Comparison of ENCODE assay signal across 15 mouse cellular contexts in genomic region chr5:90507411-90507949, GRCm38 (mm10). TPM values are rescaled to one million over a fixed set of nuclear protein-coding genes. Genes with fewer than 3 reads are reported as not detected.
DNase-seq lines count a peak whose midpoint lies in the region; ATAC-seq lines count a peak whose summit lies in the region.
"Had no signal": no experiment of that assay in that cellular context is flagged by ENCODE, and none has a peak within 500 bp of the region (broad histone marks: within the 10 kb centered on the region; RNA-seq: fewer than 3 reads in every experiment).

No protein-coding gene starts in this region.

- no peaks in the 10 kb centered on the region for H3K9me3 ChIP-seq in hindbrain, embryonic 16.5 days (ENCODE audit: control insufficient read depth, low read length)

- no peaks in the 10 kb centered on the region for H3K36me3 ChIP-seq in hindbrain, embryonic 16.5 days (ENCODE audit: control insufficient read depth, insufficient read depth, low read length)

- H3K27ac ChIP-seq in hindbrain, embryonic 16.5 days (ENCODE audit: low read depth, low read length) = peak overlapping the region; percentile 30; the same call in 1 of the 2 replicates

- H3K4me1 ChIP-seq in hindbrain, embryonic 16.5 days (ENCODE audit: control insufficient read depth, insufficient read depth, low read depth, low read length) = no peaks in the 10 kb centered on the region

- H3K9ac ChIP-seq in hindbrain, embryonic 16.5 days (ENCODE audit: low read depth, low read length) = no peak overlapping the region; the same call in 1 of the 2 replicates

- 40% methylated on average over 13 of the region's 13 CpGs for WGBS in hindbrain, embryonic 16.5 days

- DNase-seq in embryo, embryonic 11 days = peak; percentile 4
- DNase-seq in embryo, embryonic 10 days (ENCODE audit: low spot score) = no peak
- DNase-seq in kidney, postnatal 14 days = peak; percentile 13
- no peak for DNase-seq in kidney, adult 8-10 months
- DNase-seq in retina, embryonic 14.5 days (ENCODE audit: low spot score) = peak; percentile 68
- no peak for DNase-seq in heart, postnatal 36 days
- DNase-seq in layer of hippocampus, adult 9-11 months = no peak
- DNase-seq: adrenal gland, adult 8-10 months; gastrocnemius, postnatal 14 days; lung, postnatal 14 days; spleen, adult 18-20 months had no signal

- intact Hi-C loops in heart, postnatal 36 days (cut with DNase I) = no loop called here

- ATAC-seq in hindbrain, embryonic 16.5 days = peak; percentile 85

- peak overlapping the region; percentile 2; the same call in 1 of the 2 replicates for H3K4me2 ChIP-seq in hindbrain, embryonic 16.5 days (ENCODE audit: low read length)

- H3K4me3 ChIP-seq in hindbrain, embryonic 16.5 days (ENCODE audit: low read length) = no peak overlapping the region

- no peaks in the 10 kb centered on the region for H3K27me3 ChIP-seq in hindbrain, embryonic 16.5 days (replicated peaks; ENCODE audit: control insufficient read depth, insufficient read depth, low read length)

RNA-seq across cellular contexts. Expression of gene Afm, which starts 11.3 kb away (rescaled TPM):
- not detected in 2 replicates for polyA plus RNA-seq in hindbrain, embryonic 16.5 days (2015; fragmentation: Nextera tagmentation; extraction: Ambion mirVana)
- not detected for total RNA-seq in heart, postnatal 36 days (2021)
- total RNA-seq: gastrocnemius, postnatal 14 days; left cerebral cortex, adult 18-20 months had no signal
- polyA plus RNA-seq: cortical plate, adult 2 months; heart, embryonic 14.5 days had no signal

RNA-seq across cellular contexts. Expression of gene Afp, which starts 16.9 kb away (rescaled TPM):
- polyA plus RNA-seq in hindbrain, embryonic 16.5 days (2015; fragmentation: Nextera tagmentation; extraction: Ambion mirVana) = 0.50 and 0.74 TPM in 2 replicates
- not detected for total RNA-seq in heart, postnatal 36 days (2021)
- total RNA-seq: adrenal gland, adult 8-10 months; gastrocnemius, postnatal 14 days; left cerebral cortex, adult 18-20 months had no signal

RNA-seq across cellular contexts. Expression of gene Alb, which starts 46.8 kb away (rescaled TPM):
- polyA plus RNA-seq in hindbrain, embryonic 16.5 days (2015; fragmentation: Nextera tagmentation; extraction: Ambion mirVana) = 0.07 TPM in 1 of 2 replicates, not detected in the other
- not detected for total RNA-seq in heart, postnatal 36 days (2021)
- total RNA-seq: left cerebral cortex, adult 18-20 months had no signal

RNA-seq across cellular contexts. Expression of gene 5830473C10Rik, which starts 53.4 kb away (rescaled TPM):
- polyA plus RNA-seq in hindbrain, embryonic 16.5 days (2015; fragmentation: Nextera tagmentation; extraction: Ambion mirVana) = 0.06 and 0.12 TPM in 2 replicates
- not detected for total RNA-seq in heart, postnatal 36 days (2021)
- total RNA-seq: adrenal gland, adult 8-10 months; gastrocnemius, postnatal 14 days had no signal
- polyA plus RNA-seq: heart, embryonic 14.5 days had no signal

Comparison
In these comparisons a context has a peak if more than half of its experiments do, and no peak if none do; other contexts are left out.
1. DNase-seq: peak in embryo, embryonic 11 days (single experiment), kidney, postnatal 14 days (single experiment) and retina, embryonic 14.5 days (single experiment); none in embryo, embryonic 10 days (single experiment), kidney, adult 8-10 months (0 of 2), heart, postnatal 36 days (0 of 2) and layer of hippocampus, adult 9-11 months (single experiment).